Mouse (Mus musculus): ENCODE data around the gene Tns4.

GRCm38 (mm10) chr11:99082098-99082497, 7.0 kb downstream of the Tns4 start:
- TF ChIP-seq CTCF (IDR thresholded peaks at IDR 0.05; ENCODE audit: low read depth, low read length), result no peak
- TF ChIP-seq POLR2A (IDR thresholded peaks at IDR 0.05; ENCODE audit: borderline replicate concordance, low read depth, low read length), result no peak

All from bone marrow macrophage, adult 2 months (primary cell).